Mouse (Mus musculus) liver, embryonic 11.5 days (tissue): ENCODE results near the gene Cdc42se2. TPM values are rescaled to one million over a fixed set of nuclear protein-coding genes. Genes with fewer than 3 reads are reported as not detected.

Experiments
- ATAC-seq: fragments of 200-750 bp; cut with Nextera tagmentation; replicated peaks from 2 replicates; pipeline ENCODE4 v1.8.0; 2017; ENCODE audit warnings: moderate number of reproducible peaks, mild to moderate bottlenecking, moderate TSS enrichment, moderate library complexity; ENCODE audit not compliant: low FRiP score
- DNase-seq: peaks from one replicate; pipeline ENCODE4 v3.0.0-alpha.2; 2017; ENCODE audit warnings: low spot score
- H3K27ac ChIP-seq: fragments of 300-500 bp; sonication (generic); 2 replicates; pipeline ENCODE4 v1.5.1; 2014; ENCODE audit warnings: mild to moderate bottlenecking, low read depth, low read length, control low read depth
- H3K27me3 ChIP-seq: fragments of 300-500 bp; sonication (generic); replicated peaks from 2 replicates; pipeline ENCODE4 v1.6.1; 2014; ENCODE audit warnings: low read length, mixed read lengths; ENCODE audit not compliant: control insufficient read depth, insufficient read depth
- H3K36me3 ChIP-seq: fragments of 300-500 bp; sonication (generic); 2 replicates; pipeline ENCODE4 v1.6.1; 2014; ENCODE audit warnings: mild to moderate bottlenecking, low read length, moderate library complexity, mixed read lengths; ENCODE audit not compliant: control insufficient read depth, insufficient read depth
- H3K4me1 ChIP-seq: fragments of 300-500 bp; sonication (generic); replicated peaks from 2 replicates; pipeline ENCODE4 v1.6.1; 2014; ENCODE audit warnings: low read length, mixed read lengths; ENCODE audit not compliant: control insufficient read depth, insufficient read depth
- H3K4me2 ChIP-seq: fragments of 300-500 bp; sonication (generic); 2 replicates; pipeline ENCODE4 v1.6.1; 2014; ENCODE audit warnings: mild to moderate bottlenecking, control low read depth, moderate library complexity
- H3K4me3 ChIP-seq: fragments of 300-500 bp; sonication (generic); 2 replicates; pipeline ENCODE4 v1.5.1; 2014; ENCODE audit warnings: low read depth, low read length, control low read depth
- H3K9ac ChIP-seq: fragments of 300-500 bp; sonication (generic); 2 replicates; pipeline ENCODE4 v1.6.1; 2014; ENCODE audit warnings: low read depth, low read length, control low read depth
- H3K9me3 ChIP-seq: fragments of 300-500 bp; sonication (generic); 2 replicates; pipeline ENCODE4 v1.6.1; 2016; ENCODE audit warnings: low read length, inconsistent platforms, mixed read lengths; ENCODE audit not compliant: control insufficient read depth
- WGBS: fragments of 180-500 bp; shearing (Covaris S2); extraction: QIAGEN DNeasy Blood & Tissue Kit; methylation state at CpG from one replicate; pipeline ENCODE4 v1.1.7; 2014; 5-methylcytosine and 5-hydroxymethylcytosine counted together
- polyA plus RNA-seq: library from polyadenylated mRNA; unstranded; fragments of >200 nt; fragmentation: Nextera tagmentation; extraction: Ambion mirVana; gene quantifications from 2 replicates; pipeline ENCODE4 v1.2.1, GENCODE M21; 2014

The Cdc42se2 gene
- polyA plus RNA-seq, 1 experiment from 2014 or later: 43.2 TPM

- Histone ChIP-seq H3K4me1 (peaks cover 42% of the 10 kb centered on the region), H3K27ac (no peak overlapping the region), H3K36me3 (no peaks in the 10 kb centered on the region), H3K4me3 (no peak overlapping the region), H3K27me3 (no peaks in the 10 kb centered on the region), H3K4me2 (peak overlapping the region; percentile 43), H3K9me3 (no peaks in the 10 kb centered on the region), H3K9ac (no peak overlapping the region)
- DNase-seq (no peak), ATAC-seq (no peak)
- 60% methylated on average over 4 of the region's 4 CpGs for WGBS
Measured at GRCm38 (mm10) chr11:54775628-54776366, 11.7 kb downstream of the Cdc42se2 start.

GRCm38 (mm10) chr11:54774282-54775078 lies 13.0 kb downstream of the Cdc42se2 start:
- no peak overlapping the region for H3K9ac ChIP-seq
- H3K4me3 ChIP-seq: no peak overlapping the region
- no peak overlapping the region for H3K27ac ChIP-seq
- H3K9me3 ChIP-seq: no peaks in the 10 kb centered on the region
- peaks cover 42% of the 10 kb centered on the region for H3K4me1 ChIP-seq
- no peak for ATAC-seq
- no peaks in the 10 kb centered on the region for H3K27me3 ChIP-seq
- 59% methylated on average over 7 of the region's 7 CpGs for WGBS
- no peaks in the 10 kb centered on the region for H3K36me3 ChIP-seq
- peak overlapping the region; percentile 22 for H3K4me2 ChIP-seq
- no peak for DNase-seq

- H3K36me3 ChIP-seq: no peaks in the 10 kb centered on the region
- DNase-seq (no peak), ATAC-seq (no peak)
- H3K9ac ChIP-seq: no peak overlapping the region
- no peaks in the 10 kb centered on the region for H3K27me3 ChIP-seq
- H3K27ac ChIP-seq: no peak overlapping the region
- H3K4me3 ChIP-seq: no peak overlapping the region
- H3K9me3 ChIP-seq: no peaks in the 10 kb centered on the region
- no peak overlapping the region for H3K4me2 ChIP-seq
- peaks cover 24% of the 10 kb centered on the region for H3K4me1 ChIP-seq
Measured at GRCm38 (mm10) chr11:54771549-54771948, 15.9 kb downstream of the Cdc42se2 start.

GRCm38 (mm10) chr11:54769843-54770242 lies 17.6 kb downstream of the Cdc42se2 start:
- Histone ChIP-seq H3K4me3 (no peak overlapping the region), H3K36me3 (no peaks in the 10 kb centered on the region), H3K9me3 (no peaks in the 10 kb centered on the region), H3K4me2 (no peak overlapping the region), H3K27me3 (no peaks in the 10 kb centered on the region), H3K4me1 (peaks cover 8% of the 10 kb centered on the region), H3K9ac (no peak overlapping the region), H3K27ac (no peak overlapping the region)
- 70% methylated on average over 5 of the region's 5 CpGs for WGBS
- DNase-seq: no peak
- no peak for ATAC-seq

- ATAC-seq (no peak), DNase-seq (no peak)
- no peak overlapping the region for H3K9ac ChIP-seq
- H3K4me2 ChIP-seq: no peak overlapping the region
- H3K27ac ChIP-seq: no peak overlapping the region
- WGBS: 90% methylated on average over 3 of the region's 3 CpGs
- no peaks in the 10 kb centered on the region for H3K9me3 ChIP-seq
- H3K4me3 ChIP-seq: no peak overlapping the region
- no peaks in the 10 kb centered on the region for H3K36me3 ChIP-seq
- H3K27me3 ChIP-seq: no peaks in the 10 kb centered on the region
- peaks cover 8% of the 10 kb centered on the region for H3K4me1 ChIP-seq
Measured at GRCm38 (mm10) chr11:54768116-54768690, 19.3 kb downstream of the Cdc42se2 start.

GRCm38 (mm10) chr11:54764759-54765158 lies 22.7 kb downstream of the Cdc42se2 start:
- H3K9ac ChIP-seq: no peak overlapping the region
- no peak for ATAC-seq

GRCm38 (mm10) chr11:54764026-54764425 lies 23.4 kb downstream of the Cdc42se2 start:
- Histone ChIP-seq H3K36me3 (no peaks in the 10 kb centered on the region), H3K4me2 (no peak overlapping the region), H3K27ac (no peak overlapping the region), H3K9ac (no peak overlapping the region), H3K9me3 (no peaks in the 10 kb centered on the region), H3K27me3 (no peaks in the 10 kb centered on the region), H3K4me3 (no peak overlapping the region), H3K4me1 (peaks cover 8% of the 10 kb centered on the region)
- ATAC-seq: no peak
- DNase-seq: no peak
- 56% methylated on average over 3 of the region's 3 CpGs for WGBS

More at GRCm38 (mm10) chr11:54764759-54765158, 22.7 kb downstream of the Cdc42se2 start:
- no peaks in the 10 kb centered on the region for H3K27me3 ChIP-seq
- no peak overlapping the region for H3K4me2 ChIP-seq
- no peak overlapping the region for H3K4me3 ChIP-seq
- WGBS: 83% methylated on average over 1 of the region's 1 CpGs
- no peak overlapping the region for H3K27ac ChIP-seq
- H3K36me3 ChIP-seq: no peaks in the 10 kb centered on the region
- no peak for DNase-seq
- no peaks in the 10 kb centered on the region for H3K9me3 ChIP-seq
- H3K4me1 ChIP-seq: peaks cover 8% of the 10 kb centered on the region

GRCm38 (mm10) chr11:54762735-54763134 lies 24.7 kb downstream of the Cdc42se2 start:
- no peak overlapping the region for H3K27ac ChIP-seq
- H3K4me3 ChIP-seq: no peak overlapping the region
- DNase-seq (no peak), ATAC-seq (no peak)
- no peaks in the 10 kb centered on the region for H3K36me3 ChIP-seq
- 81% methylated on average over 5 of the region's 5 CpGs for WGBS
- H3K9ac ChIP-seq: no peak overlapping the region
- no peaks in the 10 kb centered on the region for H3K27me3 ChIP-seq
- no peak overlapping the region for H3K4me2 ChIP-seq
- H3K9me3 ChIP-seq: no peaks in the 10 kb centered on the region
- peaks cover 8% of the 10 kb centered on the region for H3K4me1 ChIP-seq
